Mouse (Mus musculus): ENCODE data around the gene Gzmn.

DNA sequence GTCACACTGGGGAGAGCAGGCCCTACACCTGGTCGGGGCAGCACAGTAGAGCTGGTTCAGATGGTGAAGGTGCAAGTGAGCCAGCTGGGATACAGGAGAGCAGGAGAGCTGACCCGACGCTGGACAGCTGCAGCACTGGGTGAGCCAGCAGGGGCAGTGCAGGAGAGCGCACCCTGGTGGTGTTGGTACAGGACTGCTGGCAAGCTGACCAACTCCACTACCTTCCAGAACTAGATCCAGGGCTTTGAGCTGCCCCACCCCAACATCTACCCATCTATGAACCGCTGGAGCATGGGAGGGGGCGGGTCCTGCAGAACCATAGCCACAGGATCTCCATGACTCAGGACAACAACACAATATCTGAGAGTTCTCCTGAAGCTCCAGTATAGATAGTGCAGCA, 12.5 kb upstream of the Gzmn start:
- TF ChIP-seq CTCF (conservative IDR thresholded peaks at IDR 0.05; ENCODE audit: low read length) (peak; percentile 36), POU5F1 (IDR thresholded peaks at IDR 0.05; ENCODE audit: borderline replicate concordance, low read length) (no peak)

Measured in E14TG2a.4 (cell line).